Mouse (Mus musculus): ENCODE measurements around the gene Napa. TPM values are rescaled to one million over a fixed set of nuclear protein-coding genes. Genes with fewer than 3 reads are reported as not detected.

Gene Napa
- polyA plus RNA-seq, 2 experiments, result 107 to 110 TPM

DNA sequence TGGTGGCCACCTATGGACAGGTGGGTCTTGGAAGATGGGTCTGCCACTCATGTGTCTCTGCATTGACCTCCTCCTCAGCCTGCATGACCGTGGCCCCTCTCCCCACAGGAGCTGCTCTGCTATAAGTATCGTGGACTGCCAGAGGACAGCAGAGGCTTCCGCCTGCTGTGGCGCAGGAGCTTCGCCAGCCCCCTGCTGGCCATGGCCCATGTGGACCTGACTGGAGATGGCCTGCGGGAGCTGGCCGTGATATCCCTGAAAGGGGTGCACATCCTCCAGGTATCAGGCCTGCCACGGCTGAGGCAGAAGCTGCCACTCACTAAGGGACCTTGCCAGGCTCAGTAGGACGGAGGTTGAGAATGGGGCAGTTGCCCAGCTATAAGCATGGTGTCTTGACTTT is 27.6 kb downstream of the Napa start:
- Histone ChIP-seq H3K27ac (no peak overlapping the region), H3K4me1 (replicated peaks; ENCODE audit: control insufficient read depth in 2 of 2, insufficient read depth in 2 of 2, low read length in 1 of 2) (no peaks in the 10 kb centered on the region), H3K27me3 (ENCODE audit: control insufficient read depth, insufficient read depth, low read length) (peaks cover 7% of the 10 kb centered on the region), H3K4me3 (ENCODE audit: insufficient read depth in 1 of 2, low read depth in 2 of 2, low read length in 2 of 2) (no peak overlapping the region), H3K36me3 (replicated peaks; ENCODE audit: control insufficient read depth, insufficient read depth, low read depth) (no peaks in the 10 kb centered on the region), H3K9me3 (ENCODE audit: control insufficient read depth, low read length) (no peaks in the 10 kb centered on the region), H3K4me2 (ENCODE audit: low read depth) (no peak overlapping the region), H3K9ac (replicated peaks) (no peak overlapping the region)
- ATAC-seq (ENCODE audit: insufficient read depth), result no peak
- DNase-seq (ENCODE audit: low read depth in 3 of 3, low spot score in 3 of 3), result no peak
- 62% methylated on average over 9 of the region's 9 CpGs for WGBS (ENCODE audit: insufficient replicate concordance)
- TF ChIP-seq CTCF (IDR thresholded peaks at IDR 0.05; ENCODE audit: low read depth) (peak; percentile 49; the same call in 1 of the 2 replicates), EP300 (IDR thresholded peaks at IDR 0.05; ENCODE audit: low read depth) (no peak)

DNA sequence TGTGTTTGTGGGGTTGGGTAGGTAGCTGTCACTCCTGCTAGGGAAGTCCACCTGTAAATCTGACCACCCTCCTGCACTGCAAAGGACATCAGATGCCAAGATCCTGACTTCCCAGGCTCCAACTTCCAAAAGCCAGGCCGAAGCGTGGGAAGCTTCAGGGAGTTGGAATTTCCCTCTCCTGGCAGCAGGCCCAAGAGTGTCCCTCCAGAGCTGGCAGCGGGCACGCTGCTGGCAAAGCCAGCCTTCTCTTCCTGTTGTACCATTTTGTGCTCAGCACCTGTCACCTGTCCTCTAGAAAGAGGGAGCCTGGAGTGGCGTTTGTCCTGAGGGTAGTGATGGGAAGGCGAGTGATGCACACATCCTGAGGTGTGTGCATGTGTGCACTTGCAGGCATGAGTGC is 30.1 kb downstream of the Napa start:
- H3K4me2 ChIP-seq (ENCODE audit: low read depth), result no peak overlapping the region
- WGBS (ENCODE audit: insufficient replicate concordance), result 71% methylated on average over 6 of the region's 6 CpGs
- no peak for ATAC-seq (ENCODE audit: insufficient read depth)
- no peaks in the 10 kb centered on the region for H3K9me3 ChIP-seq (ENCODE audit: control insufficient read depth, low read length)
- no peaks in the 10 kb centered on the region for H3K36me3 ChIP-seq (replicated peaks; ENCODE audit: control insufficient read depth, insufficient read depth, low read depth)
- peaks cover 17% of the 10 kb centered on the region for H3K27me3 ChIP-seq (ENCODE audit: control insufficient read depth, insufficient read depth, low read length)
- H3K27ac ChIP-seq, result no peak overlapping the region
- no peaks in the 10 kb centered on the region for H3K4me1 ChIP-seq (replicated peaks; ENCODE audit: control insufficient read depth in 2 of 2, insufficient read depth in 2 of 2, low read length in 1 of 2)
- no peak for TF ChIP-seq EP300 (IDR thresholded peaks at IDR 0.05; ENCODE audit: low read depth)
- TF ChIP-seq CTCF (IDR thresholded peaks at IDR 0.05; ENCODE audit: low read depth), result no peak
- no peak overlapping the region for H3K4me3 ChIP-seq (ENCODE audit: insufficient read depth in 1 of 2, low read depth in 2 of 2, low read length in 2 of 2)
- DNase-seq (ENCODE audit: low read depth in 3 of 3, low spot score in 3 of 3), result no peak
- no peak overlapping the region for H3K9ac ChIP-seq (replicated peaks)

DNA sequence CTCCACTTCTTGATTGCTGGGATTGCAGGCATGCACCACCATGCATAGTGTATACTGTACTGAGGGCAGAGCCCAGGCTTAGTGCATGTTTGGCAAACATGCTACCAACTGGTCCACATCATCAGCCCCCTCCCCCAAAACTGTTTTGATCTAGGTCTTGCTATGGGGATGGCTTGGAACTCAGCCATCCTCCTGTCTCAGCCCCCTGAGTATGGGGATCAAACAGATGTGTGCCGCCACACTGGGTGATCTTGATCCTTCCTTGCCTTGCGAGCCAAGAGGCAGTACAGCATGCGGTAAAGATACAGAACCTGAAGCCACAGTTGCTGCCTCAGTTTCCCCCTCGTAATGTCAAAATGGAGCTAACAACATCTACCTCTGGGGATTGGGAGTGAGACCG is 30.6 kb downstream of the Napa start:
- ATAC-seq (ENCODE audit: insufficient read depth) (no peak), DNase-seq (ENCODE audit: low read depth in 3 of 3, low spot score in 3 of 3) (no peak)
- 55% methylated on average over 5 of the region's 5 CpGs for WGBS (ENCODE audit: insufficient replicate concordance)
- H3K4me3 ChIP-seq (ENCODE audit: insufficient read depth in 1 of 2, low read depth in 2 of 2, low read length in 2 of 2), result no peak overlapping the region
- H3K4me1 ChIP-seq (replicated peaks; ENCODE audit: control insufficient read depth in 2 of 2, insufficient read depth in 2 of 2, low read length in 1 of 2), result no peaks in the 10 kb centered on the region
- H3K9me3 ChIP-seq (ENCODE audit: control insufficient read depth, low read length), result no peaks in the 10 kb centered on the region
- no peak overlapping the region for H3K9ac ChIP-seq (replicated peaks)
- no peak for TF ChIP-seq EP300 (IDR thresholded peaks at IDR 0.05; ENCODE audit: low read depth)
- TF ChIP-seq CTCF (IDR thresholded peaks at IDR 0.05; ENCODE audit: low read depth), result no peak
- H3K27me3 ChIP-seq (ENCODE audit: control insufficient read depth, insufficient read depth, low read length), result peaks cover 17% of the 10 kb centered on the region
- H3K4me2 ChIP-seq (ENCODE audit: low read depth), result no peak overlapping the region
- no peaks in the 10 kb centered on the region for H3K36me3 ChIP-seq (replicated peaks; ENCODE audit: control insufficient read depth, insufficient read depth, low read depth)
- no peak overlapping the region for H3K27ac ChIP-seq

GRCm38 (mm10) chr7:16129421-16129845 is 31.2 kb downstream of the Napa start, which contains the start of gene Slc8a2:
Gene Slc8a2, plus strand, starts transcription at chr7:16129826.
- WGBS (ENCODE audit: insufficient replicate concordance), result 5% methylated on average over 12 of the region's 12 CpGs
- Histone ChIP-seq H3K27ac (no peak within 1 kb of the TSS), H3K4me2 (ENCODE audit: low read depth) (peak within 1 kb of the TSS; percentile 1), H3K4me3 (ENCODE audit: insufficient read depth in 1 of 2, low read depth in 2 of 2, low read length in 2 of 2) (peak within 1 kb of the TSS in 1 of 2 experiments; percentile 18; a peak in 1 of 4 replicates), H3K9me3 (ENCODE audit: control insufficient read depth, low read length) (no peaks in the 10 kb centered on the region), H3K27me3 (ENCODE audit: control insufficient read depth, insufficient read depth, low read length) (peaks cover 17% of the 10 kb centered on the region), H3K4me1 (replicated peaks; ENCODE audit: control insufficient read depth in 2 of 2, insufficient read depth in 2 of 2, low read length in 1 of 2) (no peaks in the 10 kb centered on the region), H3K36me3 (replicated peaks; ENCODE audit: control insufficient read depth, insufficient read depth, low read depth) (no peaks in the 10 kb centered on the region), H3K9ac (replicated peaks) (no peak within 1 kb of the TSS)
- DNase-seq (ENCODE audit: low read depth in 3 of 3, low spot score in 3 of 3) (peak in 2 of 3 experiments; percentile 32 to 34), ATAC-seq (ENCODE audit: insufficient read depth) (peak; percentile 60)
- TF ChIP-seq CTCF (IDR thresholded peaks at IDR 0.05; ENCODE audit: low read depth) (no peak), EP300 (IDR thresholded peaks at IDR 0.05; ENCODE audit: low read depth) (no peak)

- Histone ChIP-seq H3K27me3 (ENCODE audit: control insufficient read depth, insufficient read depth, low read length) (peaks cover 17% of the 10 kb centered on the region), H3K9ac (replicated peaks) (no peak overlapping the region), H3K4me3 (ENCODE audit: insufficient read depth in 1 of 2, low read depth in 2 of 2, low read length in 2 of 2) (peak overlapping the region in 1 of 2 experiments; percentile 18; a peak in 1 of 4 replicates), H3K9me3 (ENCODE audit: control insufficient read depth, low read length) (no peaks in the 10 kb centered on the region), H3K36me3 (replicated peaks; ENCODE audit: control insufficient read depth, insufficient read depth, low read depth) (no peaks in the 10 kb centered on the region), H3K4me2 (ENCODE audit: low read depth) (peak overlapping the region; percentile 1), H3K4me1 (replicated peaks; ENCODE audit: control insufficient read depth in 2 of 2, insufficient read depth in 2 of 2, low read length in 1 of 2) (no peaks in the 10 kb centered on the region), H3K27ac (no peak overlapping the region)
- DNase-seq (ENCODE audit: low read depth in 3 of 3, low spot score in 3 of 3) (no peak), ATAC-seq (ENCODE audit: insufficient read depth) (peak; percentile 24; the same call in 1 of the 2 replicates)
- 4% methylated on average over 37 of the region's 38 CpGs for WGBS (ENCODE audit: insufficient replicate concordance)
- TF ChIP-seq CTCF (IDR thresholded peaks at IDR 0.05; ENCODE audit: low read depth) (no peak), EP300 (IDR thresholded peaks at IDR 0.05; ENCODE audit: low read depth) (no peak)
Observed at GRCm38 (mm10) chr7:16129846-16130691, 31.8 kb downstream of the Napa start.
